Mouse (Mus musculus) layer of hippocampus, adult 11-12 months (tissue): ENCODE data around the gene Pole.

Experiments used
- DNase-seq: peaks from one replicate; pipeline ENCODE4 v3.0.0; 2022; ENCODE audit warnings: low spot score

Pole gene

DNA sequence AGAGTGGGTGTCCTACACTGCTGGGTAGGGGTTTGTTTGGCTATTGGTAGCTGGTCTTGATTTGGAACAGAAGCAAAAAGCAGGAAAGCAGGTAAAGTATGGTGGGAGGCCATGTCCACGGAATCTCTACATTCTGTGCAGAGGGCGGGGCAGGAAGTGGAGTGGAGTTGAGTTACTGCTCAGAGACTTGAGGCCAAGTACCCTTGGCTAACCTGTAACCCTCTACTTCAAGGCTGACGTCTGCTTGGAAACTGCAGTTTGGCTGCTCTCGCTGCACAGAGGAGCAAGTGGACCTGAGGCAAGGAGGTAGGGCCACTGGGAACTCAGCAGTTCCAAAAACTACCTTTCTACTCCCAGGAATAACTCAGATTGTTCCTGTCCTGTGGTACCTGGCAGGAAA, 58.4 kb downstream of the Pole start, which contains the start of gene Lrcol1:
Lrcol1 (plus strand) TSS at position 207 of the 400 bp plus-strand sequence.
- no peak for DNase-seq

DNA sequence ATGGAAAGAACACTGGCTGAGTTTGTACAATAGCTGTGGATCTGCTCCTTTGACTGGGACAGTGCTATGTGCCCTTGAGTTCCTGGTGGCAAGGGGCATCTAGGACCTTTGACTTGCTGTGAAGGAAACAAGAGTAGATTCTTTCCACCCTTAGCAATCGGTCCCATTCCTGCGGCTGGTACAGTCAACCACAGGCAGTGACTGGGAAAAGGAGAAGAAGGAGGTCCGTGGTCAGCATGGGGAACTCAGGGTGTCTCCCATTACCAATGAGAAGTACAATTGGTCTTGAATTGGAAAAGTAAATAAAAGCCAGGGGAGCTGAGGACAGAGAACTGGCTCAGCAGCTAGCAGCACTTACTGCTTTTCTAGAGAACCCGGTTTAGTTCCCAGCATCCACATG, 59.4 kb downstream of the Pole start:
- DNase-seq = no peak

GRCm38 (mm10) chr5:110347006-110347405, 60.9 kb downstream of the Pole start:
- DNase-seq = no peak

DNA sequence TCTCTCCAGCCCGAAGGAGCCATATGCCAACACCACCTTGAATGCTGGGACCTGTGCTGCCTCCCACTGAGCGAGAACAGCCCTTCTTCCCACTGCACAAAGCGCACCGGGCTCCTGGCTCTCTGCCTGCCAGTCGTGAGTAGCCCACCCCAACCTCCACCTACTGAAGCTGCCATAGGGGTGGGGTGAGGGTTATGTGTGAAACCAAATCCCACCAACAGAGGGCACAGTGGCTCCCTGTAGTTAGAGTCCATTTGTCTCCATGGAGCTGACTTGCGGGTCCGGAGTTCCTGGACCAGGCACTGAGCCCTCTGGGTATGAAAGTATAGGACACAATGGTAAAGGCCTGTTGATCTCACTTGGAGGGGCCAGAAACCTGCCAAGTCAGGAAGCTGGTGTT, 68.6 kb downstream of the Pole start:
- DNase-seq = no peak

DNA sequence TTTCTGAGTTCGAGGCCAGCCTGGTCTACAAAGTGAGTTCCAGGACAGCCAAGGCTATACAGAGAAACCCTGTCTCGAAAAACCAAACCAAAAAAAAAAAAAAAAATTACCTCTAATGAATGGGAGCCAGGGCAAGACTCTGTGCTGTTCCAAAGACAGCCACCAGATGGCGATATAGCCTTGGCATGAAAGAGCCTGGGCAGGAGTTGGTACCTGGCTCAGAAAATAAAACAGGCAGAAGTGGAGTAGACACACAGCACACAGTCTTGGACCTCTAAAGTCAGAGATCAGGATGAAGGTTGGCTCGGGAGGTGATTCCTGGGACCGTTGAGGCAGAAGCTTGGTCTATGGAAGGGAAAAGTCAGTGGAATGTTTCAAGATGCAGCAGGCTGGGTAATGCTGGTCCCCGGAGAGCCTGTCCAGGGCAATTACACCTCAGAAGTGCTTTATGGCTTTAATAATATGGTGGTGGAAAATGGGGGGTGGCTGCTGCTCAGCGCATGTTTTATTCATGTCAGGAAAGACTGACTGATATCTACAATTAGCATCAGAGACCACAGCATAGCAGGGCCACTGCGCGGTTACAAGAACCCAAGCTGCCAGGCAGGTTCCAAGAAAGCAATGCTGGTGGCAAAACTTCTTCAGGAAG, 71.5 kb downstream of the Pole start:
- DNase-seq = peak; percentile 89

GRCm38 (mm10) chr5:110361465-110361864, 75.4 kb downstream of the Pole start:
- DNase-seq = no peak

DNA sequence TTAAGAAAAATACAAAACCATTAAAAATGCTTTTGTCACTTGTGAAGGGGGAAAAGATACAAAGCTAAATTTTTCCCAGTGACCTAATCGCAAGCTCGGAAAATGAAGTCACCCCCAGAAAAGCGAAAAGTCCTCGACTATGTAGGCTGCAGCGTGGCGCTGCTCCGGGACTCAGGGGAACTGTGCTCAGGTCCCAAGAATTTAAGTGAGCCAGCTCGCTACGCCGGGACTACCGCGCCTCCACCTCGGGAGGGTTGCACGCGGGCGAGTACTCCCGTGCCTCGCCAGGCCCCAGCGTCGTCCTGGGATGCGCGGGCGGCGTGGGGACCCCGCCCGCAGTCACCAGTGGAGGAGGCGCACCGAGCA, 76.7 kb downstream of the Pole start:
- DNase-seq = no peak

GRCm38 (mm10) chr5:110363179-110363821, 77.2 kb downstream of the Pole start:
- peak; percentile 69 for DNase-seq

DNA sequence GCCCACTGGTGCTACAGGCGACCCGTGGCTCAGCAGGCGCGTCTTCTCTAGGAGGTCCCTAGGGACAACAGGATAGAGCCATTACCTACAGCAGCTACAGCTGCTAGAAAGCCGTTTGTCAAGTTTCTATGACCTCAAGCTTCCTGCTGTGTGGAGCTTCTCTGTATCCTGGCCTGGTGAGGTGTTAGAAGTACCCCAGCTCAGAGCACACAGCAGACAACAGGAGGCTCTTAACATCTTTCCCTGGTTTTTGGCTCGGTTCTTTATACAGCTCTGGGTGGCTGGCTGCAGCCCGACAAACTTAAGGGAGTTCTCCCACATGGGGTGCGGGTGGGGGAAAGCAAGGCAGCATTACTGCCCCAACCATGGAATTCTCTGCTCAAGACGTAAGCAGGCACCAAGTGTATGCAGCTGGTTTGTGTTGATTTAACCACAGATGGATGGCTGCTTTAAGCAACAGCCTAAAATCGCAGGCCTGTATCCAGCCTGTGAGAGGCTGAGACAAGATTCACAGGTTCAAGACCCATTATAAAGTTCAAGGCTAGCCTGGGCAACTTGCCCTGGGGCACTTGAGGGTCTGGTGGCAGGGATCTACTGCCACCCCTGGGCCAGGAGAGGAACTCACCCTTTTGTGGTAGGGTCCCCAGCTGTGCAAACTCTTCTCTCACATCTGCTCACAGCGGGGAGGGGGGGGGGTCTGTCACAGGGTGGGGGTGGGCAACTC, 77.9 kb downstream of the Pole start:
- DNase-seq = no peak

DNA sequence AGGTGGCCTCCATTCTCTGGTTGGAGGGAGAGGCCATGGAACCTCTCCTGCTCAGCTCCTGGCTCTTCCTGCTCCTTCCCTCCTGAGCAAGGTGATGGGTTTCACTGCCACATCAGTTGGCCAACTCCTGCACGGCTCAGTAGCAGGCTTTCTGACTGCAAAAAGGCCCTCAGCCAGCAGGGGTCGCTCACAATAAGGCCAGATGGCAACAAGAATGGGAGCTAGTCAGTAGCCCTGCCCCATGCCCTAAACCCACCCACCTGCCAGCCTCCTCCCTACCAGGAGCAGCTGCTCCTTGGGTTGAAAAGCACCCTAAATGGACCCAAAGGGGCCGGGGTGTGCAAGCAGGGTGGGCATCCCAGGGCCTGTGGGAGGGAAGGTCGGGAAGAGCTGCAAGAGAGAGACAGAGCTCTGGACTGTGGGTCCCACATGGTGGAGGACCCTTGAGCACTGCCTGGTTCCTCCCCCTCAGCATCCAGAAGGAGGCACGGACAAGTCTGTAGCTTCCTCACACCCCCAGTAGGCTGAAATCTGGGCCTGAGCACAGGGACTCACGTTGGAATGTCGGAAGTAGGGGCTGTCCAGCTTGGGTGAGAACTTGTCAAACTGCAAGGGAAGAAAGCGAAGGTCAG, 90.8 kb downstream of the Pole start:
- peak; percentile 82 for DNase-seq

- no peak for DNase-seq
Observed at GRCm38 (mm10) chr5:110378181-110378583, 92.1 kb downstream of the Pole start.

GRCm38 (mm10) chr5:110379086-110379485, 93.0 kb downstream of the Pole start:
- no peak for DNase-seq

- DNase-seq = no peak
Observed at GRCm38 (mm10) chr5:110379823-110380222, 93.7 kb downstream of the Pole start.

DNA sequence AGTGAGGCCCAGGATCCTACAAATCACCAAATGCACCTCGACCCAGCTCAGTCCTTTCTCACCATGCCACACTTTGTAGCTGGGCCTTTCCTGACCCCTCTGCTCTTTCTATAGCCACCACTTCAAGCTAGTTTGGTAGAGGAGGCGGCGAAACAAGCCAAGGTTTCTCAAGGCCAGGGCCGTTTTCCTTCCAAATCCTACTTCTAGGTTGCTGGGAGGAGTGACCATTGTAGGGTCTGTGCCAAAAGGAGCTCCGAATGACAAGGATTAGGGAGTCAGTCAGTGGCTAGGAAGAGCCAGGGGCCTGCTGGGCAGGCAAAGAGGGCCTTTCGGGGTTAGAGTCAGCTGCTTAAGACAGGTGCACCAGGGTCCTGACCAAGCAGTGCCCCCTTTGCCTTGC, 98.4 kb downstream of the Pole start:
- no peak for DNase-seq

GRCm38 (mm10) chr5:110385263-110385662, 99.2 kb downstream of the Pole start:
- DNase-seq = no peak

GRCm38 (mm10) chr5:110386371-110387330, 100.5 kb downstream of the Pole start:
- peak; percentile 71 for DNase-seq
